Mouse (Mus musculus): ENCODE results near the gene Zswim1.
"Not testable (repeated sequence)": the region's sequence is repeated elsewhere in the genome, so short reads cannot be mapped to it uniquely, and the experiment has no call there.

Gene Zswim1

GRCm38 (mm10) chr2:164866741-164867551 lies 44.5 kb downstream of the Zswim1 start:
- no peak for DNase-seq (ENCODE audit: low spot score)

- DNase-seq (ENCODE audit: low spot score): no peak
These were observed 45.1 kb downstream of the Zswim1 start for GRCm38 (mm10) chr2:164867566-164867965.

- no peak for DNase-seq (ENCODE audit: low spot score)
These were observed 46.0 kb downstream of the Zswim1 start for GRCm38 (mm10) chr2:164868491-164868890.

GRCm38 (mm10) chr2:164871602-164872303 lies 49.3 kb downstream of the Zswim1 start:
- DNase-seq (ENCODE audit: low spot score): no peak

- DNase-seq (ENCODE audit: low spot score): no peak
These were observed 51.1 kb downstream of the Zswim1 start for GRCm38 (mm10) chr2:164873621-164874020.

GRCm38 (mm10) chr2:164874239-164874769 lies 51.8 kb downstream of the Zswim1 start:
- DNase-seq (ENCODE audit: low spot score): no peak

- DNase-seq (ENCODE audit: low spot score): not testable (repeated sequence)
These were observed 53.2 kb downstream of the Zswim1 start for GRCm38 (mm10) chr2:164875648-164876047.

Data from left cerebral cortex, adult 11 months (tissue).